Mouse (Mus musculus) cerebellum, adult 9-10 months (tissue): ENCODE measurements at regions not wholly inside any gene's neighbourhood (a gene's known extent, or its start where the extent isn't known, plus 50 kb on each side); places are given as distances from the start of the nearest gene placed in this dataset.

Experiments
- DNase-seq: peaks from one replicate; pipeline ENCODE4 v3.0.0; 2022

- DNase-seq, result no peak
Measured at GRCm38 (mm10) chr1:193448793-193449393, 78.8 kb upstream of the Camk1g start.

DNA sequence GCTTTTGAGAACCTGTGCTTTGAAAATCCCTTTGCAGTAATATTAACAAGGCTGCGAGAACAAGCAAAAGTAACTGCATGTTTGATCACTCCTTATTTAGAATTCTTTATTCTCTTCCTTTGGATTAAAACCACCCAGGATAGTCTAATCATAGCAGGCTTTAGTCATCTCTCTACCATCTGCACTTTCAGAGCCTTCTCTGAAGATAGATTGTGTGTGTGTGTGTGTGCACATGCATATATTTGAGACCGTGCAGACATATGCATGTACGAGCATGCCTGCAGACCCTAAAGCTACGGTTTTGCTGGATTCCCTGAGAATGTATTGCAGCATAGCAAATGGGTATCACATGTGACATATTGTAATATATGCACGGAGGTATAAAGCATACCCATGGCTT, 77.5 kb upstream of the Camk1g start:
- no peak for DNase-seq

DNA sequence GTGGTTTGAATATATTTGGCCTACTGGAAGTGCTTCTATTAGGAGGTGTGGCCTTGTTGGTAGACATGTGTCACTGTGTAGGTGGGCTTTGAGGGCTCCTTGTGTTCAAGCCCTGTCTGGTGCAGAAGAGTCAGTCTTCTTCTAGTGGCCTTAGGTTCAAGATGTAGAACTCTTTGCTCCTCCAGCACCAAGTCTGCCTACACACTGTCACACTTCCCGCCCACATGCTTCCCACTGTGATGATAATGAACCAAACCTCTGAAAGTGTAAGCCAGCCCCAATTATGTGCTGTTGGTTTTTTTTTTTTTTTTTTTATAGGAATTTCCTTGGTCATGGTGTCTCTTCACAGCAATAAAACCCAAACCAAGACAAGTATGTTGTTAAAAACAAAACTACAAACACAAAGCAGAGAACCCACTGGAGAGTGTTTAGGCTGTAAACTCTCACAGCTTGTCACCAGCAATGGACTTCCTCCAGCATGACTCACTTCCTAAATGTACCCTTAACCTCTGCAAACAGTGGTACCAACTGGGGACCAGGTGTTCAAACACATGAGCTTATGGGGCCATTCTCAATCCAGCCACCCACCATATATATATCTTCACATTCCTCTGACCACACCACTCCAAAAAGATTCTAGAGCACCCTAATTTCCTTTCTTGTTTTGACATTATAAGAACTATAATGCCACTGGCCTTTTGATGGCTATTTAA, 74.0 kb upstream of the Camk1g start:
- no peak for DNase-seq

DNA sequence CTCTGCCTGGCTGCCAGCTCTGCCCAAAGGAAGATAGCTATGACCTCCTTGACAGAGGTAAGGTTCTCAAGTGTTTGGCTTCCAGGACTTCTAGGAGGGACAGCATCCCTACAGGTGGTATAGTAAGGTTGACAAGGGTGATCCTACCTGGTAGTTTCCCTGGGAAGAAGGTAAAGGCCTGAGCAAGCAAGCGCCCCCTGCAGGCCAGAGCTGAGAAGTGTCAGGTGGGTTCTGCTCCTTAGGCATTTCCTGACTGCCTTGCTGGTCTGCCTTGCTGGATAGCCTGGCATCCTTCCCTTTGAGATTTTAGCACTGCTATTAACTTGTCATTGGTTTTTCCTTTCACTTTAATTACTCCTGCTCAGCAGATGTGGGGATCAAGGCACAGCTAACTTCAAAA, 70.4 kb upstream of the Camk1g start:
- DNase-seq, result no peak

DNA sequence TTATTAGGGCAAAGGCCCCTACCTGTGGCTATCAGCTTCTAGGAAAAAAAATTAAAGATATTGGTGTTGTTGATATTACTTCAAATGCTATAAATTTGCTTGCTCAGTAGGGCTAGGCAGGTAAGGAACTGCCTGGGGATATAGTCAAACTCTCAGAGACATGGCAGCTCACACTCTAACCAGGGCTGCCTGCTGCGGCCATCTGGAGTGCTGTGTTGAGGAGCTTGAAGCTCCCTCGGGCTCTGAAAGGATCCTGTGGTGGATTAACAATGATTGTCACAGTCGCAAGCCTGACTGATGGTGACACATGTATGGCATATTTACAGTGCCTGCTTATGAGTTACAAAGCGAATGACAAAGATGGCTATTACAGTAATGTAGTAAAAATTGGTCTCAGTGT, 64.2 kb upstream of the Camk1g start:
- DNase-seq, result no peak

GRCm38 (mm10) chr1:193433493-193434021, 63.5 kb upstream of the Camk1g start:
- DNase-seq, result peak; percentile 15

DNA sequence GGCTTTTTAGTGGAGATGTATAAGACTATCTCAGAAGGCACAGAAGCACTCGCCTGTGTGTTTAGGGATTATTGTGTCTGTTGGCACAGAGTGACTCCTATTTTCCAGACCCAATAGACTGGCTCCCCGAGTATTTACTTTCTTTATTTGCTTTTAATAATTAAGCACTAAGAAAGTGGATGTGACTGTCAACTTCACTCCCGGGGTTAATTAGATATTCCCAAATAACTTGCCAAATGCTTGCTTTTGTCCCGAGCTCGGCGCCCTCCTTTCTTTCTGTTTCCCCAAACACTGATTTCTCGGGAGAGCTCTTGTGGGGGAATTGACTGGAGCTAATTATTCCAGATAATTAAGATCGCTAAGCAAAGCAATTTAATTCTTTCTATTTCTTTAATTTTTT, 60.1 kb upstream of the Camk1g start:
- no peak for DNase-seq

GRCm38 (mm10) chr1:193423653-193424075, 53.6 kb upstream of the Camk1g start:
- no peak for DNase-seq

DNA sequence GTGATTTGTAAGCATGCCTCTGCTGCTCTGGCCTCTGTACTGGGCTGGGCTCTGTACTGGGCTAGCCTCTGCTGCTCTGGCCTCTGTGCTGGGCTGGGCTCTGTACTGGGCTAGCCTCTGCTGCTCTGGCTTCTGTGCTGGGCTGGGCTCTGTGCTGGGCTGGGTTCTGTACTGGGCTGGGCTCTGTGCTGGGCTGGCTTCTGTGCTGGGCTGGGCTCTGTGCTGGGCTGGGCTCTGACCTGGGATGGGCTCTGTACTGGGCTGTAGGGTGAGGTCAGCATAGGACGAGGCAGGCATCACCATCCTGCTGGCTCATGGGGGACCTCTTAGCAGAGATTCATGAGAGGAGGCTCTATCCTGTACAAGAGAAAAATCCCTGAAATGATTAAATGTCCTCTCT, 52.8 kb upstream of the Camk1g start:
- no peak for DNase-seq

GRCm38 (mm10) chr1:193421820-193422219, 51.7 kb upstream of the Camk1g start:
- no peak for DNase-seq

GRCm38 (mm10) chr1:193421414-193421813, 51.3 kb upstream of the Camk1g start:
- DNase-seq, result no peak
